Mouse (Mus musculus) ovary, adult 18-20 months (tissue): ENCODE data around the gene Cenpm.

Experiments
- DNase-seq: peaks from one replicate; pipeline ENCODE4 v3.0.0; 2022; ENCODE audit warnings: low spot score, mixed read lengths

Cenpm gene

GRCm38 (mm10) chr15:82243742-82244114, 820 bp downstream of the Cenpm start:
- no peak for DNase-seq

GRCm38 (mm10) chr15:82243311-82243710, 1.2 kb downstream of the Cenpm start:
- DNase-seq = no peak

- peak; percentile 29 for DNase-seq
These were observed 8.0 kb downstream of the Cenpm start for GRCm38 (mm10) chr15:82236565-82236964.

GRCm38 (mm10) chr15:82235661-82236060, 8.9 kb downstream of the Cenpm start:
- no peak for DNase-seq

GRCm38 (mm10) chr15:82232651-82233050, 11.9 kb downstream of the Cenpm start:
- no peak for DNase-seq

GRCm38 (mm10) chr15:82231591-82232378, 12.8 kb downstream of the Cenpm start:
- no peak for DNase-seq

GRCm38 (mm10) chr15:82231100-82231499, 13.4 kb downstream of the Cenpm start:
- no peak for DNase-seq

- DNase-seq = no peak
These were observed 14.4 kb downstream of the Cenpm start for GRCm38 (mm10) chr15:82230098-82230611.

- DNase-seq = no peak
These were observed 15.0 kb downstream of the Cenpm start for GRCm38 (mm10) chr15:82229542-82230045.

- DNase-seq = no peak
These were observed 18.8 kb downstream of the Cenpm start for GRCm38 (mm10) chr15:82225769-82226168.

- DNase-seq = no peak
These were observed 19.8 kb downstream of the Cenpm start for GRCm38 (mm10) chr15:82224602-82225215.

GRCm38 (mm10) chr15:82223657-82224601, 20.6 kb downstream of the Cenpm start, which contains the start of gene Tnfrsf13c:
Gene Tnfrsf13c (minus strand): TSS chr15:82224369.
- no peak for DNase-seq

- no peak for DNase-seq
These were observed 21.3 kb downstream of the Cenpm start for GRCm38 (mm10) chr15:82223251-82223650.

GRCm38 (mm10) chr15:82221104-82221860, 23.3 kb downstream of the Cenpm start:
- DNase-seq = no peak

GRCm38 (mm10) chr15:82220003-82220675, 24.4 kb downstream of the Cenpm start:
- no peak for DNase-seq

GRCm38 (mm10) chr15:82218778-82219666, 25.5 kb downstream of the Cenpm start:
- DNase-seq = no peak

- no peak for DNase-seq
These were observed 26.6 kb downstream of the Cenpm start for GRCm38 (mm10) chr15:82217980-82218379.

GRCm38 (mm10) chr15:82217039-82217438, 27.5 kb downstream of the Cenpm start:
- no peak for DNase-seq

GRCm38 (mm10) chr15:82216142-82216827, 28.3 kb downstream of the Cenpm start:
- DNase-seq = no peak
